Comparison of ENCODE assay signal across 11 mouse cellular contexts in genomic region chr17:48427852-48428530, GRCm38 (mm10). TPM values are rescaled to one million over a fixed set of nuclear protein-coding genes. Genes with fewer than 3 reads are reported as not detected.
A peak's percentile ranks its signal among the peaks of the same experiment; 100 is the strongest.
DNase-seq lines count a peak whose midpoint lies in the region; ATAC-seq and TF ChIP-seq lines count a peak whose summit lies in the region.
"Had no signal": no experiment of that assay in that cellular context is flagged by ENCODE, and none has a peak within 500 bp of the region (broad histone marks: within the 10 kb centered on the region; RNA-seq: fewer than 3 reads in every experiment).

No protein-coding gene starts in this region.

- no peaks in the 10 kb centered on the region for H3K9me3 ChIP-seq in hindbrain, embryonic 10.5 days
- no peaks in the 10 kb centered on the region for H3K9me3 ChIP-seq in hindbrain, embryonic 13.5 days
- no peaks in the 10 kb centered on the region for H3K9me3 ChIP-seq in ES-Bruce4 (replicated peaks; ENCODE audit: control insufficient read depth, insufficient read depth, low read length, poor library complexity, severe bottlenecking)
- no peaks in the 10 kb centered on the region for H3K9me3 ChIP-seq in intestine, embryonic 15.5 days
- H3K9me3 ChIP-seq in neural tube, embryonic 15.5 days (replicated peaks) = no peaks in the 10 kb centered on the region

- peak overlapping the region; percentile 69; the same call in 1 of the 2 replicates for H3K27ac ChIP-seq in hindbrain, embryonic 10.5 days
- no peak overlapping the region for H3K27ac ChIP-seq in hindbrain, embryonic 13.5 days
- peak overlapping the region; percentile 16; the same call in 1 of the 2 replicates for H3K27ac ChIP-seq in ES-Bruce4 (ENCODE audit: insufficient read depth, low read length)
- peak overlapping the region; percentile 55 for H3K27ac ChIP-seq in intestine, embryonic 15.5 days
- no peak overlapping the region for H3K27ac ChIP-seq in neural tube, embryonic 15.5 days (replicated peaks)

- H3K4me2 ChIP-seq in hindbrain, embryonic 13.5 days = no peak overlapping the region
- no peak overlapping the region for H3K4me2 ChIP-seq in intestine, embryonic 15.5 days (replicated peaks)
- no peak overlapping the region for H3K4me2 ChIP-seq in neural tube, embryonic 15.5 days

- H3K36me3 ChIP-seq in hindbrain, embryonic 10.5 days = no peaks in the 10 kb centered on the region
- H3K36me3 ChIP-seq in hindbrain, embryonic 13.5 days = no peaks in the 10 kb centered on the region
- H3K36me3 ChIP-seq in ES-Bruce4 (ENCODE audit: control insufficient read depth, insufficient read depth, low read length, poor library complexity, severe bottlenecking) = no peaks in the 10 kb centered on the region
- H3K36me3 ChIP-seq in intestine, embryonic 15.5 days = no peaks in the 10 kb centered on the region
- no peaks in the 10 kb centered on the region for H3K36me3 ChIP-seq in splenic B cell, adult 2 months (ENCODE audit: control insufficient read depth, insufficient read depth, low read length, poor library complexity, severe bottlenecking)
- H3K36me3 ChIP-seq in neural tube, embryonic 15.5 days = no peaks in the 10 kb centered on the region

- no peak overlapping the region for H3K9ac ChIP-seq in hindbrain, embryonic 13.5 days
- H3K9ac ChIP-seq in ES-Bruce4 (ENCODE audit: low read depth, poor library complexity, severe bottlenecking) = no peak overlapping the region
- no peak overlapping the region for H3K9ac ChIP-seq in intestine, embryonic 15.5 days
- H3K9ac ChIP-seq in neural tube, embryonic 15.5 days (replicated peaks) = no peak overlapping the region

- WGBS in hindbrain, embryonic 10.5 days = 68% methylated on average over 11 of the region's 11 CpGs
- 65% methylated on average over 11 of the region's 11 CpGs for WGBS in hindbrain, embryonic 13.5 days
- WGBS in intestine, embryonic 15.5 days = 53% methylated on average over 11 of the region's 11 CpGs
- WGBS in neural tube, embryonic 15.5 days = 70% methylated on average over 11 of the region's 11 CpGs

- ATAC-seq in hindbrain, embryonic 13.5 days (ENCODE audit: low FRiP score) = no peak
- ATAC-seq in intestine, embryonic 15.5 days = no peak
- no peak for ATAC-seq in neural tube, embryonic 15.5 days (ENCODE audit: low FRiP score)
- ATAC-seq: midbrain, embryonic 16.5 days had no signal

- DNase-seq in hindbrain, embryonic 10.5 days (ENCODE audit: low spot score) = no peak
- DNase-seq in splenic B cell, adult 2 months (ENCODE audit: low read depth, low spot score) = peak; percentile 58
- DNase-seq in left cerebral cortex, postnatal 25 days (ENCODE audit: low spot score in 2 of 2) = no peak
- no peak for DNase-seq in retina, postnatal 1 day
- DNase-seq: cerebellum, adult 18-20 months; layer of hippocampus, postnatal 36 days had no signal

- TF ChIP-seq CTCF in ES-Bruce4 (IDR thresholded peaks at IDR 0.05; ENCODE audit: low read depth, low read length) = no peak

- TF ChIP-seq POLR2A in ES-Bruce4 (IDR thresholded peaks at IDR 0.05; ENCODE audit: insufficient read depth, low read length) = no peak

- intact Hi-C loops in left cerebral cortex, postnatal 25 days (cut with DNase I) = no loop called here

- H3K4me3 ChIP-seq in hindbrain, embryonic 10.5 days = no peak overlapping the region
- H3K4me3 ChIP-seq in hindbrain, embryonic 13.5 days = no peak overlapping the region
- no peak overlapping the region for H3K4me3 ChIP-seq in ES-Bruce4 (ENCODE audit: low read depth, low read length)
- no peak overlapping the region for H3K4me3 ChIP-seq in intestine, embryonic 15.5 days (replicated peaks)
- no peak overlapping the region for H3K4me3 ChIP-seq in neural tube, embryonic 15.5 days (replicated peaks)

- no peaks in the 10 kb centered on the region for H3K27me3 ChIP-seq in hindbrain, embryonic 10.5 days (ENCODE audit: insufficient read depth, poor library complexity, severe bottlenecking)
- no peaks in the 10 kb centered on the region for H3K27me3 ChIP-seq in hindbrain, embryonic 13.5 days
- H3K27me3 ChIP-seq in ES-Bruce4 (ENCODE audit: control insufficient read depth, insufficient read depth, low read length, poor library complexity, severe bottlenecking) = no peaks in the 10 kb centered on the region
- H3K27me3 ChIP-seq in intestine, embryonic 15.5 days (replicated peaks) = no peaks in the 10 kb centered on the region
- H3K27me3 ChIP-seq in splenic B cell, adult 2 months (ENCODE audit: control insufficient read depth, insufficient read depth, low read length, poor library complexity, severe bottlenecking) = no peaks in the 10 kb centered on the region
- no peaks in the 10 kb centered on the region for H3K27me3 ChIP-seq in neural tube, embryonic 15.5 days (replicated peaks)

- TF ChIP-seq EP300 in ES-Bruce4 (IDR thresholded peaks at IDR 0.05; ENCODE audit: insufficient read depth, low read depth, low read length) = no peak

- peaks cover 50% of the 10 kb centered on the region for H3K4me1 ChIP-seq in hindbrain, embryonic 10.5 days (replicated peaks)
- peaks cover 23% of the 10 kb centered on the region for H3K4me1 ChIP-seq in hindbrain, embryonic 13.5 days (replicated peaks)
- peaks cover 13% of the 10 kb centered on the region for H3K4me1 ChIP-seq in ES-Bruce4 (ENCODE audit: control insufficient read depth, insufficient read depth, low read length)
- H3K4me1 ChIP-seq in intestine, embryonic 15.5 days (replicated peaks) = peaks cover 46% of the 10 kb centered on the region
- H3K4me1 ChIP-seq in neural tube, embryonic 15.5 days = peaks cover 7% of the 10 kb centered on the region

RNA-seq across cellular contexts. Expression of gene Apobec2, which starts 4.7 kb away (rescaled TPM):
- polyA plus RNA-seq in hindbrain, embryonic 10.5 days (2016; fragmentation: Nextera tagmentation; extraction: Ambion mirVana) = 0.98 and 1.4 TPM in 2 replicates
- polyA plus RNA-seq in hindbrain, embryonic 13.5 days (2015; fragmentation: Nextera tagmentation; extraction: Ambion mirVana) = 0.67 and 0.81 TPM in 2 replicates
- polyA plus RNA-seq in ES-Bruce4 (2011; ENCODE audit: insufficient read depth, insufficient read length, low read depth, missing spikeins) = 4.7 and 5.8 TPM in 2 replicates
- polyA plus RNA-seq in intestine, embryonic 15.5 days (2015; fragmentation: Nextera tagmentation; extraction: Ambion mirVana) = 3.8 and 4.1 TPM in 2 replicates
- total RNA-seq in left cerebral cortex, postnatal 25 days (2021) = not detected
- 3.7 and 5.1 TPM in 2 replicates for polyA plus RNA-seq in neural tube, embryonic 15.5 days (2015; fragmentation: Nextera tagmentation; extraction: Ambion mirVana)
- total RNA-seq: layer of hippocampus, postnatal 36 days had no signal

RNA-seq across cellular contexts. Expression of gene Oard1, which starts 18.2 kb away (rescaled TPM):
- 81.8 and 99.4 TPM in 2 replicates for polyA plus RNA-seq in hindbrain, embryonic 10.5 days (2016; fragmentation: Nextera tagmentation; extraction: Ambion mirVana)
- polyA plus RNA-seq in hindbrain, embryonic 13.5 days (2015; fragmentation: Nextera tagmentation; extraction: Ambion mirVana) = 45.1 and 47.1 TPM in 2 replicates
- polyA plus RNA-seq in ES-Bruce4 (2011; ENCODE audit: insufficient read depth, insufficient read length, low read depth, missing spikeins) = 76.1 and 87.3 TPM in 2 replicates
- polyA plus RNA-seq in intestine, embryonic 15.5 days (2015; fragmentation: Nextera tagmentation; extraction: Ambion mirVana) = 72.8 and 73.2 TPM in 2 replicates
- total RNA-seq in left cerebral cortex, postnatal 25 days (2021) = 1 to 10 TPM; 7.8 to 9.5 TPM
- 29.4 and 39.3 TPM in 2 replicates for polyA plus RNA-seq in neural tube, embryonic 15.5 days (2015; fragmentation: Nextera tagmentation; extraction: Ambion mirVana)

RNA-seq across cellular contexts. Expression of gene Nfya, which starts 18.3 kb away (rescaled TPM):
- 19.2 and 19.5 TPM in 2 replicates for polyA plus RNA-seq in hindbrain, embryonic 10.5 days (2016; fragmentation: Nextera tagmentation; extraction: Ambion mirVana)
- 13.2 and 13.8 TPM in 2 replicates for polyA plus RNA-seq in hindbrain, embryonic 13.5 days (2015; fragmentation: Nextera tagmentation; extraction: Ambion mirVana)
- 47.2 and 60.1 TPM in 2 replicates for polyA plus RNA-seq in ES-Bruce4 (2011; ENCODE audit: insufficient read depth, insufficient read length, low read depth, missing spikeins)
- polyA plus RNA-seq in intestine, embryonic 15.5 days (2015; fragmentation: Nextera tagmentation; extraction: Ambion mirVana) = 11.2 and 12.5 TPM in 2 replicates
- total RNA-seq in left cerebral cortex, postnatal 25 days (2021) = 10 to 100 TPM; 27.5 to 31.8 TPM
- polyA plus RNA-seq in neural tube, embryonic 15.5 days (2015; fragmentation: Nextera tagmentation; extraction: Ambion mirVana) = 9.1 and 9.5 TPM in 2 replicates

RNA-seq across cellular contexts. Expression of gene Tspo2, which starts 23.3 kb away (rescaled TPM):
- 0.26 and 0.96 TPM in 2 replicates for polyA plus RNA-seq in hindbrain, embryonic 10.5 days (2016; fragmentation: Nextera tagmentation; extraction: Ambion mirVana)
- 1.8 and 2.7 TPM in 2 replicates for polyA plus RNA-seq in hindbrain, embryonic 13.5 days (2015; fragmentation: Nextera tagmentation; extraction: Ambion mirVana)
- 1.5 and 2.6 TPM in 2 replicates for polyA plus RNA-seq in ES-Bruce4 (2011; ENCODE audit: insufficient read depth, insufficient read length, low read depth, missing spikeins)
- 3.5 and 4.4 TPM in 2 replicates for polyA plus RNA-seq in intestine, embryonic 15.5 days (2015; fragmentation: Nextera tagmentation; extraction: Ambion mirVana)
- not detected for total RNA-seq in left cerebral cortex, postnatal 25 days (2021)
- 0.69 and 1.1 TPM in 2 replicates for polyA plus RNA-seq in neural tube, embryonic 15.5 days (2015; fragmentation: Nextera tagmentation; extraction: Ambion mirVana)
- total RNA-seq: layer of hippocampus, postnatal 36 days had no signal

RNA-seq across cellular contexts. Expression of gene Unc5cl, which starts 26.7 kb away (rescaled TPM):
- polyA plus RNA-seq in hindbrain, embryonic 10.5 days (2016; fragmentation: Nextera tagmentation; extraction: Ambion mirVana) = 0.07 and 0.56 TPM in 2 replicates
- 0.26 and 0.38 TPM in 2 replicates for polyA plus RNA-seq in hindbrain, embryonic 13.5 days (2015; fragmentation: Nextera tagmentation; extraction: Ambion mirVana)
- polyA plus RNA-seq in ES-Bruce4 (2011; ENCODE audit: insufficient read depth, insufficient read length, low read depth, missing spikeins) = 0.90 and 1.4 TPM in 2 replicates
- polyA plus RNA-seq in intestine, embryonic 15.5 days (2015; fragmentation: Nextera tagmentation; extraction: Ambion mirVana) = 36.3 and 38.9 TPM in 2 replicates
- total RNA-seq in left cerebral cortex, postnatal 25 days (2021) = under 1 TPM; 0.11 to 0.27 TPM
- 0.18 and 4.4 TPM in 2 replicates for polyA plus RNA-seq in neural tube, embryonic 15.5 days (2015; fragmentation: Nextera tagmentation; extraction: Ambion mirVana)

Comparison
In these comparisons a context has a peak if more than half of its experiments do, and no peak if none do; other contexts are left out.
1. H3K27ac ChIP-seq: peak in hindbrain, embryonic 10.5 days (single experiment), ES-Bruce4 (single experiment) and intestine, embryonic 15.5 days (single experiment); none in hindbrain, embryonic 13.5 days (single experiment) and neural tube, embryonic 15.5 days (single experiment).